Mouse (Mus musculus): ENCODE measurements at regions not wholly inside any gene's neighbourhood (a gene's known extent, or its start where the extent isn't known, plus 50 kb on each side); places are given as distances from the start of the nearest gene placed in this dataset.

DNA sequence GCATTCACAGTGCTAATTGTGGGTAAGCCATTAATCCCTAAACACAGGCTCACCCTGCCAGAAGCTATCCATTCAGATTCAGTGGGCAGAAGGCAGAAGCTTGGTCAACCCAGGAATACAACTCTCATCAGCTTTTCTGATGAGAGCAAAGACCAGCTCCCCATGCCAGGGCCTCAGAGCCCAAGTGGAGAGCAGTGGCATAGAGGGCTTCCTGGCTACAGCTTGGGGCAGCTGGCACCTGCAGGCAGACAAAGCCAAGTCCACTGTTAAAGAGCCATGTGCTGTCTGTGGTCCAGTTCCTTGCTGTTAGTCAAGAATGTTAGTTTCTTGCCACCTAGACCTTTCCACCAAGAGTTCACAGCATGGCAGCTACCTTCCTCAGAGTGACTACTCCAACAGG lies 225.0 kb downstream of the Tox3 start:
- no peak overlapping the region for H3K27ac ChIP-seq (ENCODE audit: insufficient read depth, low read depth)
- dilution Hi-C loops (cut with MboI; ENCODE audit: extremely low pct_ligation_motif_present, extremely low pct_unique_long_range_greater_than_20kb, low sequenced_read_pairs), result no loop called here
- no peak overlapping the region for H3K4me2 ChIP-seq (ENCODE audit: insufficient read depth, low read depth, poor library complexity, severe bottlenecking)

GRCm38 (mm10) chr8:90121935-90122334 lies 226.2 kb downstream of the Tox3 start:
- Histone ChIP-seq H3K27ac (ENCODE audit: insufficient read depth, low read depth) (no peak overlapping the region), H3K79me2 (replicated peaks; ENCODE audit: control insufficient read depth, extremely low read depth, insufficient read depth, poor library complexity, severe bottlenecking) (no peaks in the 10 kb centered on the region), H3K27me3 (replicated peaks) (no peaks in the 10 kb centered on the region), H3K36me3 (replicated peaks in 1 of 2; ENCODE audit: control insufficient read depth in 1 of 2, insufficient read depth in 1 of 2, low read length in 1 of 2) (no peaks in the 10 kb centered on the region), H3K4me3 (replicated peaks in 1 of 3; ENCODE audit: low read depth in 2 of 3, low read length in 2 of 3, poor library complexity in 1 of 3) (no peak overlapping the region), H3K4me2 (ENCODE audit: insufficient read depth, low read depth, poor library complexity, severe bottlenecking) (no peak overlapping the region), H3K9ac (ENCODE audit: insufficient read depth, low read depth) (no peak overlapping the region), H3K9me3 (replicated peaks; ENCODE audit: low read length) (no peaks in the 10 kb centered on the region), H3K4me1 (ENCODE audit: control insufficient read depth in 1 of 2, insufficient read depth in 2 of 2) (0 out of 4 replicates have a peak, but pooled peaks cover 2 to 4% of the 10 kb centered on the region in 2 experiments)
- DNase-seq (ENCODE audit: extremely low read depth), result no peak
- TF ChIP-seq MYC (IDR thresholded peaks at IDR 0.05; ENCODE audit: low read depth, low read length) (no peak), NRF1 (IDR thresholded peaks at IDR 0.05; ENCODE audit: low read depth, low read length) (no peak), USF1 (IDR thresholded peaks at IDR 0.05; ENCODE audit: low read depth, low read length) (no peak), EP300 (IDR thresholded peaks at IDR 0.05; ENCODE audit: low read length) (no peak), RAD21 (IDR thresholded peaks at IDR 0.05; ENCODE audit: low read depth, low read length) (no peak), BHLHE40 (IDR thresholded peaks at IDR 0.05; ENCODE audit: low read depth, low read length) (no peak), SIN3A (IDR thresholded peaks at IDR 0.05; ENCODE audit: low read length) (no peak), NELFE (IDR thresholded peaks at IDR 0.05; ENCODE audit: low read depth, low read length) (no peak)
- dilution Hi-C loops (cut with MboI; ENCODE audit: extremely low pct_ligation_motif_present, extremely low pct_unique_long_range_greater_than_20kb, low sequenced_read_pairs) (no loop called here), in situ Hi-C loops (cut with MboI; ENCODE audit: low pct_ligation_motif_present, low pct_unique_long_range_greater_than_20kb, low sequenced_read_pairs) (no loop called here)

More for the DNA sequence above, 225.0 kb downstream of the Tox3 start:
- no peaks in the 10 kb centered on the region for H3K27me3 ChIP-seq (replicated peaks)
- no peaks in the 10 kb centered on the region for H3K79me2 ChIP-seq (replicated peaks; ENCODE audit: control insufficient read depth, extremely low read depth, insufficient read depth, poor library complexity, severe bottlenecking)
- TF ChIP-seq USF1 (IDR thresholded peaks at IDR 0.05; ENCODE audit: low read depth, low read length) (no peak), KAT2A (IDR thresholded peaks at IDR 0.05; ENCODE audit: insufficient replicate concordance, low read length) (no peak), CHD2 (IDR thresholded peaks at IDR 0.05; ENCODE audit: low read length) (no peak), POLR2AphosphoS2 (IDR thresholded peaks at IDR 0.05; ENCODE audit: low read depth, low read length) (no peak), E2F4 (IDR thresholded peaks at IDR 0.05; ENCODE audit: insufficient replicate concordance, low read depth, low read length) (no peak), EP300 (IDR thresholded peaks at IDR 0.05; ENCODE audit: low read length) (no peak), RAD21 (IDR thresholded peaks at IDR 0.05; ENCODE audit: low read depth, low read length) (no peak), SMC3 (IDR thresholded peaks at IDR 0.05; ENCODE audit: low read depth, low read length) (no peak), RCOR1 (conservative IDR thresholded peaks at IDR 0.05; ENCODE audit: low read depth, low read length) (no peak), NRF1 (IDR thresholded peaks at IDR 0.05; ENCODE audit: low read depth, low read length) (no peak), HCFC1 (IDR thresholded peaks at IDR 0.05; ENCODE audit: low read depth, low read length) (no peak)
- DNase-seq (ENCODE audit: extremely low read depth), result no peak
- in situ Hi-C loops (cut with MboI; ENCODE audit: low pct_ligation_motif_present, low pct_unique_long_range_greater_than_20kb, low sequenced_read_pairs), result no loop called here
- H3K4me3 ChIP-seq (replicated peaks in 1 of 3; ENCODE audit: low read depth in 2 of 3, low read length in 2 of 3, poor library complexity in 1 of 3), result no peak overlapping the region
- H3K4me1 ChIP-seq (ENCODE audit: control insufficient read depth in 1 of 2, insufficient read depth in 2 of 2), result 0 out of 4 replicates have a peak, but pooled peaks cover 2 to 4% of the 10 kb centered on the region in 2 experiments
- H3K9ac ChIP-seq (ENCODE audit: insufficient read depth, low read depth), result no peak overlapping the region
- H3K36me3 ChIP-seq (replicated peaks in 1 of 2; ENCODE audit: control insufficient read depth in 1 of 2, insufficient read depth in 1 of 2, low read length in 1 of 2), result no peaks in the 10 kb centered on the region
- no peaks in the 10 kb centered on the region for H3K9me3 ChIP-seq (replicated peaks; ENCODE audit: low read length)
